Mouse (Mus musculus): ENCODE data around the gene Homez. TPM values are rescaled to one million over a fixed set of nuclear protein-coding genes. Genes with fewer than 3 reads are reported as not detected.

The Homez gene
- polyA plus RNA-seq (2015; fragmentation: Nextera tagmentation; extraction: Ambion mirVana), result 18.0 and 19.9 TPM in 2 replicates

GRCm38 (mm10) chr14:54870861-54871260, at the start of gene Homez:
Gene Homez, minus strand, starts transcription at chr14:54870961.
- 92% methylated on average over 5 of the region's 5 CpGs for WGBS
- ATAC-seq (ENCODE audit: low FRiP score, low TSS enrichment), result no peak
- Histone ChIP-seq H3K4me2 (replicated peaks; ENCODE audit: low read depth, low read length) (no peak within 1 kb of the TSS), H3K9ac (replicated peaks; ENCODE audit: low read length) (no peak within 1 kb of the TSS), H3K4me1 (ENCODE audit: insufficient read depth, low read length) (peaks cover 6% of the 10 kb centered on the region), H3K36me3 (ENCODE audit: insufficient read depth, low read length) (no peaks in the 10 kb centered on the region), H3K27me3 (ENCODE audit: insufficient read depth, low read length) (no peaks in the 10 kb centered on the region), H3K4me3 (ENCODE audit: low read length) (no peak within 1 kb of the TSS), H3K27ac (ENCODE audit: low read length) (no peak within 1 kb of the TSS), H3K9me3 (ENCODE audit: low read length) (no peaks in the 10 kb centered on the region)

GRCm38 (mm10) chr14:54920076-54920685, 49.4 kb upstream of the Homez start:
- no peak for ATAC-seq (ENCODE audit: low FRiP score, low TSS enrichment)
- Histone ChIP-seq H3K4me3 (ENCODE audit: low read length) (no peak overlapping the region), H3K9ac (replicated peaks; ENCODE audit: low read length) (no peak overlapping the region), H3K27me3 (ENCODE audit: insufficient read depth, low read length) (no peaks in the 10 kb centered on the region), H3K27ac (ENCODE audit: low read length) (no peak overlapping the region), H3K9me3 (ENCODE audit: low read length) (peaks cover 13% of the 10 kb centered on the region), H3K4me2 (replicated peaks; ENCODE audit: low read depth, low read length) (no peak overlapping the region), H3K36me3 (ENCODE audit: insufficient read depth, low read length) (peaks cover 48% of the 10 kb centered on the region), H3K4me1 (ENCODE audit: insufficient read depth, low read length) (peaks cover 20% of the 10 kb centered on the region)
- 88% methylated on average over 16 of the region's 16 CpGs for WGBS

DNA sequence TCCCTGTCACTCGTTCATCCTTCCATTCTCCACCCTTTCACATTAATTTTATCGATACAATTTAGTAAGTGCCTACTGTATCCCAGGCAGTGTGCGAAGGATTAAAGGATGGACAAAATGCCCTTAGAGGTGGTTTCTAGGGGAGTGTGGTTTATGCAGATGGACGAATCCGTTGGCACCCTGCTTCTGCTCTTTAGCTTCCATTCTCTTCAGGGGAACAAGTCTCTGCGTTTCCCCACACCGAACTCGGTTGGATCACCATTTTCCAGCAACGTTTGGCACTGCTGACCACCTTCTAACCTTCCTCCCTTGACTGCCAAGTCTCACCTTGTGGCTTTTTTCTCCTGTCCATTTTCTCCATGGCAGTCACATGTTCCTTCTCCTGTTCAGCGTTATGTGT, 42.6 kb upstream of the Homez start:
- Histone ChIP-seq H3K9ac (replicated peaks; ENCODE audit: low read length) (peak overlapping the region; percentile 85), H3K4me1 (ENCODE audit: insufficient read depth, low read length) (peaks cover 20% of the 10 kb centered on the region), H3K4me3 (ENCODE audit: low read length) (peak overlapping the region; percentile 86), H3K9me3 (ENCODE audit: low read length) (no peaks in the 10 kb centered on the region), H3K4me2 (replicated peaks; ENCODE audit: low read depth, low read length) (peak overlapping the region; percentile 98), H3K27me3 (ENCODE audit: insufficient read depth, low read length) (no peaks in the 10 kb centered on the region), H3K27ac (ENCODE audit: low read length) (no peak overlapping the region), H3K36me3 (ENCODE audit: insufficient read depth, low read length) (peaks cover 18% of the 10 kb centered on the region)
- no peak; the same call in 1 of the 2 replicates for ATAC-seq (ENCODE audit: low FRiP score, low TSS enrichment)
- WGBS, result 16% methylated on average over 10 of the region's 10 CpGs

- Histone ChIP-seq H3K27ac (ENCODE audit: low read length) (peak within 1 kb of the TSS; percentile 75), H3K27me3 (ENCODE audit: insufficient read depth, low read length) (no peaks in the 10 kb centered on the region), H3K9me3 (ENCODE audit: low read length) (no peaks in the 10 kb centered on the region), H3K4me1 (ENCODE audit: insufficient read depth, low read length) (peaks cover 20% of the 10 kb centered on the region), H3K4me2 (replicated peaks; ENCODE audit: low read depth, low read length) (peak within 1 kb of the TSS; percentile 98), H3K4me3 (ENCODE audit: low read length) (peak within 1 kb of the TSS; percentile 86), H3K9ac (replicated peaks; ENCODE audit: low read length) (peak within 1 kb of the TSS; percentile 85), H3K36me3 (ENCODE audit: insufficient read depth, low read length) (peaks cover 19% of the 10 kb centered on the region)
- peak; percentile 92 for ATAC-seq (ENCODE audit: low FRiP score, low TSS enrichment)
- 0% methylated on average over 28 of the region's 28 CpGs for WGBS
Measured at GRCm38 (mm10) chr14:54912886-54913285, 42.1 kb upstream of the Homez start, which contains the start of gene Slc22a17. Gene Slc22a17, minus strand, starts transcription at chr14:54913132.

DNA sequence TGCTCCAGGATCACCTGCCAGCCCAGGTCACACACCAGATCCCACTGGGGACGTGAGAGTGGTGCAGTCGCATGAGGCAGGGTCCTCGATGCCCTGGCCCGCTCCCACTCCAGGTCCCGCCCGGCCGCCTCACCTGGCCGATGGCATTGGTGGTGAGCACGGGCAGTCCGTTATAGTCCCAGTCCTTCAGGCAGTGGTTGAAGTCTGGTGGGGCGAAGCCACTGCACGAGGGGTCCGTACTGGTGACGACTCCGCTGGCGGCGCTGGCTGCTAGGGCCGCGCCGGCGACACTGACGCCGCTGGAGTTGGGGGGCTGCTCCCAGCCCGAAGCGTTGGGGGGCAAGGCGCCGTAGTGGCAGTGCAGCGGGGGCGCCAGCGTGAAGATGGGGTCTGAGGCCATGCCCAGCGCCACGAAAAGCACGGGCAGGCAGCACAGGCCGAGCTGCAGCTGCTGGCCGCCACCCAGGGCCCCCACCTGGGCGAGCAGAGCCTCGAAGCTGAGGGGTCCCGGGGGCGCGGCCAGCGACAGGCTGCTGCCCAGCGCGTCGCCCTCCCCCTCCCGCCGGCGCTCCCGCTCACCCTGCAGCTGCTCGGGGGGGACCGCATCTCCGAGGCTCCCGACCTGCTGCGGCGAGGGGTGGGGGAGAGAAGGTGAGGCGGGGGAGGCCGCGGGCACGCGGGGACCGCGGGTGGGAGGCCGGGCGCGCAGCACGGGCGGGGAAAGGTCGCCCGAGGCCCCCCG, 41.5 kb upstream of the Homez start:
- H3K27ac ChIP-seq (ENCODE audit: low read length), result peak overlapping the region; percentile 75
- 3% methylated on average over 49 of the region's 69 CpGs for WGBS
- H3K36me3 ChIP-seq (ENCODE audit: insufficient read depth, low read length), result peaks cover 24% of the 10 kb centered on the region
- peak overlapping the region; percentile 86 for H3K4me3 ChIP-seq (ENCODE audit: low read length)
- no peaks in the 10 kb centered on the region for H3K9me3 ChIP-seq (ENCODE audit: low read length)
- H3K4me1 ChIP-seq (ENCODE audit: insufficient read depth, low read length), result peaks cover 20% of the 10 kb centered on the region
- peak overlapping the region; percentile 98 for H3K4me2 ChIP-seq (replicated peaks; ENCODE audit: low read depth, low read length)
- ATAC-seq (ENCODE audit: low FRiP score, low TSS enrichment), result peak; percentile 52
- no peaks in the 10 kb centered on the region for H3K27me3 ChIP-seq (ENCODE audit: insufficient read depth, low read length)
- peak overlapping the region; percentile 85 for H3K9ac ChIP-seq (replicated peaks; ENCODE audit: low read length)

GRCm38 (mm10) chr14:54908682-54909081, 37.9 kb upstream of the Homez start:
- WGBS, result 59% methylated on average over 7 of the region's 7 CpGs
- peaks cover 19% of the 10 kb centered on the region for H3K4me1 ChIP-seq (ENCODE audit: insufficient read depth, low read length)
- H3K9ac ChIP-seq (replicated peaks; ENCODE audit: low read length), result no peak overlapping the region
- no peak overlapping the region for H3K4me2 ChIP-seq (replicated peaks; ENCODE audit: low read depth, low read length)
- no peak overlapping the region for H3K4me3 ChIP-seq (ENCODE audit: low read length)
- peaks cover 24% of the 10 kb centered on the region for H3K36me3 ChIP-seq (ENCODE audit: insufficient read depth, low read length)
- no peak overlapping the region for H3K27ac ChIP-seq (ENCODE audit: low read length)
- ATAC-seq (ENCODE audit: low FRiP score, low TSS enrichment), result no peak
- H3K9me3 ChIP-seq (ENCODE audit: low read length), result no peaks in the 10 kb centered on the region
- no peaks in the 10 kb centered on the region for H3K27me3 ChIP-seq (ENCODE audit: insufficient read depth, low read length)

- no peak overlapping the region for H3K9ac ChIP-seq (replicated peaks; ENCODE audit: low read length)
- H3K4me3 ChIP-seq (ENCODE audit: low read length), result no peak overlapping the region
- no peaks in the 10 kb centered on the region for H3K27me3 ChIP-seq (ENCODE audit: insufficient read depth, low read length)
- ATAC-seq (ENCODE audit: low FRiP score, low TSS enrichment), result no peak
- H3K4me2 ChIP-seq (replicated peaks; ENCODE audit: low read depth, low read length), result no peak overlapping the region
- H3K9me3 ChIP-seq (ENCODE audit: low read length), result no peaks in the 10 kb centered on the region
- 0 out of 2 replicates have a peak, but pooled peaks cover 2% of the 10 kb centered on the region for H3K4me1 ChIP-seq (ENCODE audit: insufficient read depth, low read length)
- WGBS, result 85% methylated on average over 4 of the region's 4 CpGs
- peaks cover 24% of the 10 kb centered on the region for H3K36me3 ChIP-seq (ENCODE audit: insufficient read depth, low read length)
- no peak overlapping the region for H3K27ac ChIP-seq (ENCODE audit: low read length)
Measured at GRCm38 (mm10) chr14:54903641-54904040, 32.9 kb upstream of the Homez start.

- H3K9me3 ChIP-seq (ENCODE audit: low read length), result no peaks in the 10 kb centered on the region
- ATAC-seq (ENCODE audit: low FRiP score, low TSS enrichment), result peak; percentile 40; the same call in 1 of the 2 replicates
- under 1% methylated on average over 3 of the region's 3 CpGs for WGBS
- H3K4me2 ChIP-seq (replicated peaks; ENCODE audit: low read depth, low read length), result no peak overlapping the region
- no peak overlapping the region for H3K4me3 ChIP-seq (ENCODE audit: low read length)
- H3K4me1 ChIP-seq (ENCODE audit: insufficient read depth, low read length), result peaks cover 27% of the 10 kb centered on the region
- H3K9ac ChIP-seq (replicated peaks; ENCODE audit: low read length), result no peak overlapping the region
- H3K27ac ChIP-seq (ENCODE audit: low read length), result 0 out of 2 replicates have a peak overlapping the region, but pooled peaks have one; percentile 8
- H3K36me3 ChIP-seq (ENCODE audit: insufficient read depth, low read length), result peaks cover 29% of the 10 kb centered on the region
- no peaks in the 10 kb centered on the region for H3K27me3 ChIP-seq (ENCODE audit: insufficient read depth, low read length)
Measured at GRCm38 (mm10) chr14:54900383-54900782, 29.6 kb upstream of the Homez start.

- Histone ChIP-seq H3K4me3 (ENCODE audit: low read length) (no peak overlapping the region), H3K27ac (ENCODE audit: low read length) (peak overlapping the region; percentile 27), H3K9ac (replicated peaks; ENCODE audit: low read length) (peak overlapping the region; percentile 3; the same call in 1 of the 2 replicates), H3K27me3 (ENCODE audit: insufficient read depth, low read length) (no peaks in the 10 kb centered on the region), H3K36me3 (ENCODE audit: insufficient read depth, low read length) (peaks cover 29% of the 10 kb centered on the region), H3K4me1 (ENCODE audit: insufficient read depth, low read length) (peaks cover 33% of the 10 kb centered on the region), H3K4me2 (replicated peaks; ENCODE audit: low read depth, low read length) (no peak overlapping the region), H3K9me3 (ENCODE audit: low read length) (no peaks in the 10 kb centered on the region)
- WGBS, result 34% methylated on average over 2 of the region's 2 CpGs
- ATAC-seq (ENCODE audit: low FRiP score, low TSS enrichment), result no peak
Measured at GRCm38 (mm10) chr14:54897445-54897844, 26.7 kb upstream of the Homez start.
